Mouse (Mus musculus) MEL (cell line): ENCODE measurements around the gene 1700088E04Rik. TPM values are rescaled to one million over a fixed set of nuclear protein-coding genes. Genes with fewer than 3 reads are reported as not detected.

ENCODE experiments used
- DNase-seq: peaks from one replicate; pipeline ENCODE4 v3.0.0; 2011; ENCODE audit warnings: low read depth, low spot score
- H3K27ac ChIP-seq: 2 replicates; pipeline ENCODE4 v1.5.1; 2012; ENCODE audit warnings: low read depth, mild to moderate bottlenecking, control low read depth, low read length, moderate library complexity; ENCODE audit not compliant: control insufficient read depth
- H3K27me3 ChIP-seq, 2 experiments: fragments of 150-350 bp in 1 of 2; sonication (generic) in 1 of 2; 2 replicates each; pipeline ENCODE4 v1.6.1; 2012; ENCODE audit warnings: low read length in 2 of 2, mild to moderate bottlenecking in 2 of 2, improper control_type of control experiment in 1 of 2, moderate library complexity in 1 of 2; ENCODE audit not compliant: insufficient read depth in 2 of 2, control insufficient read depth in 1 of 2
- H3K36me3 ChIP-seq, 2 experiments: 2 replicates each; pipeline ENCODE4 v1.6.1; 2012 to 2014; ENCODE audit warnings: low read length in 2 of 2, improper control_type of control experiment in 1 of 2, inconsistent platforms in 1 of 2, mild to moderate bottlenecking in 1 of 2; ENCODE audit not compliant: insufficient read depth in 2 of 2, control insufficient read depth in 1 of 2
- H3K4me1 ChIP-seq, 2 experiments: fragments of 150-350 bp in 1 of 2; sonication (generic) in 1 of 2; 2 replicates each; pipeline ENCODE4 v1.6.1; 2012; ENCODE audit warnings: low read length in 2 of 2, improper control_type of control experiment in 1 of 2, mild to moderate bottlenecking in 1 of 2; ENCODE audit not compliant: insufficient read depth in 2 of 2, control insufficient read depth in 1 of 2
- H3K4me3 ChIP-seq, 2 experiments: fragments of 150-350 bp in 1 of 2; sonication (generic) in 1 of 2; 2 replicates each; pipeline ENCODE4 v1.5.1; 2012; ENCODE audit warnings: low read depth in 2 of 2, low read length in 2 of 2, mild to moderate bottlenecking in 2 of 2, moderate library complexity in 2 of 2, control low read depth in 1 of 2, improper control_type of control experiment in 1 of 2; ENCODE audit not compliant: control insufficient read depth in 1 of 2, insufficient read depth in 1 of 2
- H3K79me2 ChIP-seq: 2 replicates; pipeline ENCODE4 v1.6.1; 2012; ENCODE audit warnings: mild to moderate bottlenecking, low read length, moderate library complexity; ENCODE audit not compliant: control insufficient read depth, poor library complexity, insufficient read depth
- H3K9ac ChIP-seq: 2 replicates; pipeline ENCODE4 v1.6.1; 2012; ENCODE audit warnings: low read depth, mild to moderate bottlenecking, control low read depth, low read length, moderate library complexity; ENCODE audit not compliant: control insufficient read depth, poor library complexity, severe bottlenecking
- H3K9me3 ChIP-seq: fragments of 150-350 bp; sonication (generic); replicated peaks from 2 replicates; pipeline ENCODE4 v1.6.1; 2012; ENCODE audit warnings: mild to moderate bottlenecking, low read length, improper control_type of control experiment, moderate library complexity; ENCODE audit not compliant: insufficient read depth
- BHLHE40 ChIP-seq: IDR thresholded peaks from 2 replicates; pipeline ENCODE4 v1.6.1; 2012; ENCODE audit warnings: low read depth, mild to moderate bottlenecking, inconsistent platforms, low read length, improper control_type of control experiment, borderline replicate concordance
- CHD2 ChIP-seq: IDR thresholded peaks from 2 replicates; pipeline ENCODE4 v1.6.1; 2011; ENCODE audit warnings: low read length, improper control_type of control experiment
- CTCF ChIP-seq, 3 experiments: IDR thresholded peaks in 2 of 3; conservative IDR thresholded peaks in 1 of 3; 2 replicates each; pipeline ENCODE4 v1.5.1; 2011 to 2012; ENCODE audit warnings: low read length in 3 of 3, low read depth in 2 of 3, mild to moderate bottlenecking in 2 of 3, improper control_type of control experiment in 1 of 3, inconsistent platforms in 1 of 3, mixed read lengths in 1 of 3, moderate library complexity in 1 of 3; ENCODE audit not compliant: control insufficient read depth in 1 of 3, insufficient read depth in 1 of 3, poor library complexity in 1 of 3, severe bottlenecking in 1 of 3
- E2F4 ChIP-seq: IDR thresholded peaks from 2 replicates; pipeline ENCODE4 v1.6.1; 2011; ENCODE audit warnings: low read depth, low read length, improper control_type of control experiment, borderline replicate concordance
- EP300 ChIP-seq, 2 experiments: IDR thresholded peaks; 2 replicates each; pipeline ENCODE4 v1.6.1; 2011; ENCODE audit warnings: improper control_type of control experiment in 2 of 2, low read length in 2 of 2, low read depth in 1 of 2, mild to moderate bottlenecking in 1 of 2
- ETS1 ChIP-seq: IDR thresholded peaks from 2 replicates; pipeline ENCODE4 v1.6.1; 2012; ENCODE audit warnings: low read depth, mild to moderate bottlenecking, inconsistent platforms, low read length, improper control_type of control experiment, moderate library complexity
- GABPA ChIP-seq: IDR thresholded peaks from 2 replicates; pipeline ENCODE4 v1.6.1; 2012; ENCODE audit warnings: low read depth, mild to moderate bottlenecking, inconsistent platforms, low read length, improper control_type of control experiment, moderate library complexity
- HCFC1 ChIP-seq: IDR thresholded peaks from 2 replicates; pipeline ENCODE4 v1.6.1; 2012; ENCODE audit warnings: low read depth, mild to moderate bottlenecking, inconsistent platforms, low read length, improper control_type of control experiment, moderate library complexity
- JUND ChIP-seq: IDR thresholded peaks from 2 replicates; pipeline ENCODE4 v1.6.1; 2011; ENCODE audit warnings: low read depth, mild to moderate bottlenecking, improper control_type of control experiment, low read length
- KAT2A ChIP-seq: conservative IDR thresholded peaks from 2 replicates; pipeline ENCODE4 v1.6.1; 2012; ENCODE audit warnings: low read depth, low read length, improper control_type of control experiment, inconsistent platforms
- MAZ ChIP-seq: IDR thresholded peaks from 2 replicates; pipeline ENCODE4 v1.6.1; 2012; ENCODE audit warnings: low read depth, mild to moderate bottlenecking, inconsistent platforms, low read length, improper control_type of control experiment
- MXI1 ChIP-seq: IDR thresholded peaks from 2 replicates; pipeline ENCODE4 v1.6.1; 2011; ENCODE audit warnings: mild to moderate bottlenecking, low read depth, low read length, improper control_type of control experiment
- NELFE ChIP-seq: IDR thresholded peaks from 2 replicates; pipeline ENCODE4 v1.6.1; 2011; ENCODE audit warnings: low read depth, low read length, improper control_type of control experiment
- NRF1 ChIP-seq: IDR thresholded peaks from 2 replicates; pipeline ENCODE4 v1.6.1; 2014; ENCODE audit warnings: low read depth, mild to moderate bottlenecking, inconsistent platforms, low read length, improper control_type of control experiment, moderate library complexity; ENCODE audit not compliant: poor library complexity, insufficient read depth, severe bottlenecking
- POLR2A ChIP-seq, 2 experiments: IDR thresholded peaks; 2 replicates each; pipeline ENCODE4 v1.6.1; 2011 to 2012; ENCODE audit warnings: low read length in 2 of 2, mild to moderate bottlenecking in 2 of 2, control low read depth in 1 of 2, improper control_type of control experiment in 1 of 2, low read depth in 1 of 2, moderate library complexity in 1 of 2; ENCODE audit not compliant: control insufficient read depth in 1 of 2, insufficient read depth in 1 of 2, poor library complexity in 1 of 2
- POLR2AphosphoS2 ChIP-seq: IDR thresholded peaks from 2 replicates; pipeline ENCODE4 v1.6.1; 2011; ENCODE audit warnings: low read length, improper control_type of control experiment
- POLR2AphosphoS5 ChIP-seq: IDR thresholded peaks from 2 replicates; pipeline ENCODE4 v1.6.1; 2012; ENCODE audit warnings: low read depth, borderline replicate concordance, mild to moderate bottlenecking, inconsistent platforms, low read length, moderate library complexity, mixed read lengths
- RAD21 ChIP-seq: IDR thresholded peaks from 2 replicates; pipeline ENCODE4 v1.6.1; 2011; ENCODE audit warnings: mild to moderate bottlenecking, low read depth, low read length, improper control_type of control experiment
- RCOR1 ChIP-seq: IDR thresholded peaks from 2 replicates; pipeline ENCODE4 v1.6.1; 2012; ENCODE audit warnings: low read depth, mild to moderate bottlenecking, inconsistent platforms, low read length, improper control_type of control experiment
- SIN3A ChIP-seq: IDR thresholded peaks from 2 replicates; pipeline ENCODE4 v1.6.1; 2012; ENCODE audit warnings: low read length, improper control_type of control experiment, inconsistent platforms
- SMC3 ChIP-seq: IDR thresholded peaks from 2 replicates; pipeline ENCODE4 v1.6.1; 2011; ENCODE audit warnings: low read depth, low read length, improper control_type of control experiment
- TAL1 ChIP-seq: IDR thresholded peaks from 2 replicates; pipeline ENCODE4 v1.6.1; 2012; ENCODE audit warnings: mild to moderate bottlenecking, inconsistent platforms, low read length, moderate library complexity, mixed read lengths
- TBP ChIP-seq: IDR thresholded peaks from 2 replicates; pipeline ENCODE4 v1.8.0; 2011; ENCODE audit warnings: low read depth, low read length, improper control_type of control experiment
- TCF12 ChIP-seq: IDR thresholded peaks from 2 replicates; pipeline ENCODE4 v1.6.1; 2014; ENCODE audit warnings: low read depth, mild to moderate bottlenecking, inconsistent platforms, low read length, improper control_type of control experiment, moderate library complexity
- ZKSCAN1 ChIP-seq: IDR thresholded peaks from 2 replicates; pipeline ENCODE4 v1.6.1; 2012; ENCODE audit warnings: low read depth, mild to moderate bottlenecking, inconsistent platforms, low read length, improper control_type of control experiment, moderate library complexity
- polyA plus RNA-seq, 2 experiments: library from polyadenylated mRNA; stranded (reverse) in 1 of 2; unstranded in 1 of 2; fragments of >175 nt in 1 of 2; fragments of >200 nt in 1 of 2; gene quantifications; 2 replicates each; pipeline versions ENCODE4 v1.2.1 to v1.2.4; 2012; ENCODE audit warnings: low replicate concordance in 2 of 2, low read depth in 1 of 2; ENCODE audit not compliant: insufficient read length in 2 of 2, insufficient read depth in 1 of 2, missing spikeins in 1 of 2
- total RNA-seq: library from RNA; depleted of rRNA; stranded (reverse); fragments of 300-350 nt; gene quantifications from 2 replicates; pipeline ENCODE4 v1.2.3, GENCODE M21; 2012

The 1700088E04Rik gene
- total and polyA plus RNA-seq, 3 experiments = 4.9 to 9.3 TPM; not detected in 1

DNA sequence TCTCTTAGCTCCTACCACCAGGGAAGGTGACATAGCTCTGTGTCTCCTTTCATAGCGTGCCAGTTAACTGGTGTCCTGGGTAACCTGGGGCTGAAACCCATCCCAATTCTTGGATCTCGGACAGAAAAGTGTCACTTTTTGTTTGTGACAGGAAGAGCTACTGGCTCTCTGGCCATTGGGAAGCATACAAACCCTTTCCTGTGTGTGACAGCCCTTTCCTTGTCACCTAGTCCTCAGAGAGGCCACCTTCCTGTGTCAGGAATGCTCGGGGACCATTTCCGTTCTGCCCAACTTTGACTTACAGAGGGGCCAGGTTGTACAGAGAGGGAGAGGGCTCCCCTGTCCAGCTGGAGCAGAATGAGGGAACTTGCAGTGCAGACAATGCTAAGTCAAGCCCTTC, 41.6 kb downstream of the 1700088E04Rik start:
- Histone ChIP-seq H3K27ac (no peak overlapping the region), H3K36me3 (peaks cover 0 to 2% of the 10 kb centered on the region in 2 experiments; a peak in 1 of 4 replicates), H3K4me1 (peaks cover 0 to 3% of the 10 kb centered on the region in 2 experiments; a peak in 1 of 4 replicates), H3K27me3 (no peaks in the 10 kb centered on the region), H3K79me2 (no peaks in the 10 kb centered on the region), H3K9ac (no peak overlapping the region), H3K9me3 (no peaks in the 10 kb centered on the region), H3K4me3 (no peak overlapping the region)
- no peak for DNase-seq
- TF ChIP-seq E2F4 (no peak), EP300 (IDR thresholded peaks at IDR 0.05; ENCODE audit: low read depth in 1 of 2, low read length in 2 of 2) (no peak), KAT2A (no peak), TAL1 (no peak), BHLHE40 (no peak), JUND (no peak), TBP (no peak), HCFC1 (no peak), RAD21 (no peak), MAZ (no peak), RCOR1 (no peak), NELFE (no peak), SMC3 (no peak), ETS1 (no peak), SIN3A (no peak), TCF12 (no peak)

DNA sequence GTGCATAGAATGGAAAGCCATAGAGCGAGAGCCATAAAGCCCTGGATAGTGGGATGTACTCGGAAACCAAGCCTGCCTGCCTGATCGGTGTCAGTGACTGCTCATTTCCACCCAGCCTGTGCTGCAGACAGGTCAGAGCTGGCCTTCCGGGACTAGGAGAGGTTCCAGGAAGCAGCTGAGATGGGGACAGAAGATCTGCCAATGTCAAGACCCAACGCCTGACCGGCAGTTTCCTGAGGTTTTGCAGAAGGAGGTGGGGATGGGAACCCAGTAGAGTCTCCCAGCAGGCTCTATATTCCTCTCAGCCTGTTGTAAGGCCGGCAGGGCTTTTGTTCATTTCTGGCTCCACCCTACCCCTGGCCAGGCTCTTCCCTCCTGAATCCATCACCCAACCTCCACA, 42.2 kb downstream of the 1700088E04Rik start:
- Histone ChIP-seq H3K4me1 (peaks cover 0 to 3% of the 10 kb centered on the region in 2 experiments; a peak in 1 of 4 replicates), H3K9ac (no peak overlapping the region), H3K9me3 (no peaks in the 10 kb centered on the region), H3K27ac (no peak overlapping the region), H3K27me3 (no peaks in the 10 kb centered on the region), H3K4me3 (no peak overlapping the region), H3K36me3 (peaks cover 0 to 2% of the 10 kb centered on the region in 2 experiments; a peak in 2 of 4 replicates), H3K79me2 (no peaks in the 10 kb centered on the region)
- no peak for DNase-seq
- TF ChIP-seq HCFC1 = no peak
- no peak for TF ChIP-seq POLR2A (IDR thresholded peaks at IDR 0.05; ENCODE audit: control insufficient read depth in 1 of 2, insufficient read depth in 1 of 2, low read depth in 1 of 2, low read length in 2 of 2, poor library complexity in 1 of 2)
- TF ChIP-seq E2F4 = no peak
- TF ChIP-seq GABPA = no peak
- TF ChIP-seq TBP = no peak
- TF ChIP-seq ZKSCAN1 = no peak
- TF ChIP-seq JUND = no peak
- no peak for TF ChIP-seq MXI1
- no peak for TF ChIP-seq CHD2
- TF ChIP-seq POLR2AphosphoS5 = no peak
- TF ChIP-seq SIN3A = no peak
- TF ChIP-seq CTCF (IDR thresholded peaks at IDR 0.05 in 2 of 3, conservative IDR thresholded peaks at IDR 0.05 in 1 of 3; ENCODE audit: control insufficient read depth in 1 of 3, insufficient read depth in 1 of 3, low read depth in 2 of 3, low read length in 3 of 3, poor library complexity in 1 of 3, severe bottlenecking in 1 of 3) = no peak
- TF ChIP-seq BHLHE40 = no peak
- no peak for TF ChIP-seq POLR2AphosphoS2
- TF ChIP-seq NRF1 = no peak
